Mouse (Mus musculus) left cerebral cortex, adult 11 months (tissue): ENCODE results near the gene Vmn2r26.
"Not testable (repeated sequence)": the region's sequence is repeated elsewhere in the genome, so short reads cannot be mapped to it uniquely, and the experiment has no call there.

Source experiments
- DNase-seq: peaks from one replicate; pipeline ENCODE4 v3.0.0; 2022; ENCODE audit warnings: low spot score

The Vmn2r26 gene

GRCm38 (mm10) chr6:124024268-124024667, at the start of gene Vmn2r26:
Gene Vmn2r26 (plus strand): TSS chr6:124024568.
- DNase-seq = not testable (repeated sequence)

GRCm38 (mm10) chr6:124020841-124021240, 3.5 kb upstream of the Vmn2r26 start:
- no peak for DNase-seq

- DNase-seq = no peak
Measured at GRCm38 (mm10) chr6:124048388-124048787, 24.0 kb downstream of the Vmn2r26 start.

- DNase-seq = not testable (repeated sequence)
Measured at GRCm38 (mm10) chr6:124053611-124054010, 29.2 kb downstream of the Vmn2r26 start.

- DNase-seq = no peak
Measured at GRCm38 (mm10) chr6:124102334-124102733, 78.0 kb downstream of the Vmn2r26 start.
